Mouse (Mus musculus): ENCODE data around the gene Adora3. TPM values are rescaled to one million over a fixed set of nuclear protein-coding genes. Genes with fewer than 3 reads are reported as not detected.

Adora3 gene
- total RNA-seq, 2 experiments from 2014 or later, result 0.83 to 1.00 TPM

DNA sequence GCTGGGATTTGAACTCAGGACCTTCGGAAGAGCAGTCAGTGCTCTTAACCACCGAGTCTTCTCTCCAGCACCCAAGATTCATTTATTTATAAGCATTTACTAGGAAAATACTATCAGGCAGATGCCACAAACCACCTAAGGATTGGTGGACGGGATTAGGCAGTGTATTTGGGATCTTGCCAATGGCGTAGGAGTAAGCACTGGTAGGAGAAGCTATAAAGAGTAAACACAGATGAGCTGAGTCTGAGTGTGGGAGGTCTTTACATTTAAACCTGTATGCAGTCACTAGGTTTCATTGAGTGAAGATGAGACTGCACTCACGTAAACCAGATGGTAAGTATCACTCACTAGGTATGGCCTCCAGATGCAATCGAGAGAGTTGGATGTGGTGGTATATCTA is 63.3 kb downstream of the Adora3 start:
- no peak for DNase-seq

DNA sequence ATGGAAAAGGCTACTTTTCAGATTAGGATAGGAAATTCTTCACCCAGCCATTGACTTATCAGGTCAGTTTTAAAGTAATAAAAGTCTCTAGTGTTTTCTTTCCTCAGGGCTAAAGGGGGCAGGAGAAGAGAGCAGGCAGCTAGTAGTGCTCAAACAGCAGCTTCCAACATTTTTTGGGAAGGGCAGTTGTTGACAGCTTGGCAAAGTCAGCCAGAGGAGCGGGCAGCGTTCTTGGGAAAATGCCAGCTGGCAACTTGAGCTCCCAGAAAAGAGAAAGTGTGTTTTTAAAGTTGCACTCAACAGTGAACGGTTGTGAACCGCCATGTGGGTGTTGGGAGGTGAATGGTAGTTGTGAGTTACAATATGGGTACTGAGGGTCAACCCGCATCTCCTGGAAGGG is 64.4 kb downstream of the Adora3 start:
- DNase-seq, result no peak

DNA sequence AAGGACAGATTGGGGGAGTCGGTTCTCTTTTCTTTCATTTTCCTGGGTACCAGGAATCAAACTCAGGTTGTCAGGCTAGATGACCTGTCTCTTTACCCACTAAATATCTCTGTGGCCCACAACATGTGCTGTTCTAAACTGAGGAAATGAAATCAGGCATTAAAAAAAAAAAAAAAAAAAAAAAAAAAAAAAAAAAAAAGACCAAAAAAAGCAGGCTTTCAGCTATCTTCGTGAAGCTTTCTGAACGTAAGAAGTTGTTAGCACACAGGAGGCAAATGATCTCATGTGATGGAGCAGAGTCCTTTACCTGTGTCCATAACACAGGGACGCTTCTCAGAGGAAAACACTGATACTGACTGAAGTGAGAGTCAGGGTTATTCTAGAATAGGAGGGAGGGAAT is 65.5 kb downstream of the Adora3 start:
- DNase-seq, result no peak

DNA sequence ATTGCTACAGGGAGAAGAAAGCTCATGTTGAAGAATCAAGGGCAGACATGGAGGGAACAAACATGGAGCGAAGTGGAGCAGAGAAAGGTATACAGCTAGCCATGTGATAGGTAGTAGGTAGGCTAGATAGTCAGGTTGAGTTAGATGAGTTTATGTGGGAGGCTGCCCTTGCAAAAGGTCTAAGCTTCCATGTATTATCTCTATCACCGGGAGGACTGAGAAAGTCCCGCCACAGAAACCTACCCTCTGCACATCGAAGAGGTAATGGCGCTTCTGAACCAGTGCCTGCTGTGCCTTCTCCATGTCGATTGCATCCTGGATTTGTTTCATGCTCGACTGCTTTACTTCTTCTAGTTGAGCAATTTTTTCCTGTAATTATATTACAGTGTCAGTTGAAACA is 80.7 kb downstream of the Adora3 start:
- DNase-seq, result no peak

DNA sequence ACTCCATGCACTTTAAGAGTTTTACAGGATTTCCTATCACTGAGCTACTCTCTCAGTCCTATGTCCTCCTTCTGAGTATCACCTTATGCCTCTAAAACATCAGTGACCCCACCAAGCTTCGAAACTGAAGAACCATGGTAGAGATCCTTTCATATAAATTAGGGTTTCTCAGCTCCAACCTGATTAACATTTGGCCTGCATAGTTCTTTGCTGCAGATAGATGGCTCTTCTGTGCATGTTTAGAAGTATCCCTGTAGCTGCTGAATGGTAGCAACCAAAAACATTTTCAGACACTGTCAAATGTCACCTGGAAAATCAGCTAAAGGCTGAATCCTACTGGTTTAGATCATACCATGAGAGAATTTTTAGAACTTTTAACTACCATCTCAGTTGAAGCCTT is 86.6 kb downstream of the Adora3 start:
- DNase-seq, result no peak

DNA sequence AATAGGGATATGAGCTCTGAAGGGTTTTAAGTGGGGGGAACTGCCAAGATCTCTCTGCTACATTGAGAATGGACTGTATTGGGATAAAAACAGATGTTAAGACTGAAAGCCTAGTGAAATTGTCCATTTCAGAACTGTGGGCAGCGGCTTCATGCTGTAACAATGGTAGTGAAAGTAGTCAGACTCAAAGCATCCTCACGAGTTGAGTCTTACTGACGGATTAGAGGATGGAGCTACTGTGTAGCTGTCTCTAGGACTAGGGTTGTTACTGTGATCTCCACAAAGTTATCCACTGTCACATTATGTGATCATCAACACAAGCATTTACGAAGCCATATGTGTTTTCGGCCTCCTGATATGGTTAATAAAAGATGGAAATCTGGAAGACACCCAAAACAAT is 87.5 kb downstream of the Adora3 start:
- no peak for DNase-seq

Other genes with a start within 250 kb of the Adora3 start
- gene Ddx20, start 183.3 kb upstream of the Adora3 start, total RNA-seq (2021), result 10 to 100 TPM; 11.1 to 11.9 TPM
- 10 to 100 TPM; 70.4 to 75.5 TPM for gene Inka2, start 166.3 kb upstream of the Adora3 start, total RNA-seq (2021)
- gene Rap1a, start 69.5 kb upstream of the Adora3 start, total RNA-seq (2021), result 100 to 1,000 TPM; 101 to 103 TPM
- gene Tmigd3, start within 50 bp of the Adora3 start, total RNA-seq (2021), result not detected
- gene I830077J02Rik, start 61.8 kb downstream of the Adora3 start, total RNA-seq (2021), result under 1 TPM; 0.56 to 0.90 TPM
- 10 to 100 TPM; 50.8 to 50.9 TPM for gene Wdr77, start 88.5 kb downstream of the Adora3 start, total RNA-seq (2021)
- 100 to 1,000 TPM; 277 to 291 TPM for gene Atp5f1, start 89.2 kb downstream of the Adora3 start, total RNA-seq (2021)
- 1 to 10 TPM; 2.8 to 3.0 TPM for gene Ovgp1, start 102.9 kb downstream of the Adora3 start, total RNA-seq (2021)
- not detected for gene Pifo, start 143.8 kb downstream of the Adora3 start, total RNA-seq (2021)
- gene Chil5, start 162.0 kb downstream of the Adora3 start, total RNA-seq (2021), result not detected
- gene Chia1, start 242.4 kb downstream of the Adora3 start, total RNA-seq (2021), result 1 to 10 TPM in 1 of 2 experiments, under 1 TPM in 1; 0.58 to 1.1 TPM

Data from layer of hippocampus, postnatal 36 days (tissue).